Mouse (Mus musculus) left cerebral cortex, adult 18-20 months (tissue): ENCODE measurements around the gene Gm5862. TPM values are rescaled to one million over a fixed set of nuclear protein-coding genes. Genes with fewer than 3 reads are reported as not detected.
A peak's percentile ranks its signal among the peaks of the same experiment; 100 is the strongest.
"Not testable (repeated sequence)": the region's sequence is repeated elsewhere in the genome, so short reads cannot be mapped to it uniquely, and the experiment has no call there.

Source experiments
- DNase-seq, 2 experiments: peaks; one replicate each; pipeline ENCODE4 v3.0.0; 2021 to 2022; ENCODE audit warnings: low spot score in 2 of 2, mixed read lengths in 1 of 2
- long read RNA-seq, 2 experiments: library from polyadenylated mRNA; stranded (forward); transcript quantifications; one replicate each; pipeline ENCODE4 v2.0.0; 2021
- total RNA-seq, 2 experiments: library from RNA; stranded (reverse); gene quantifications; 2 replicates each; pipeline ENCODE4 v1.2.3; 2021

Gm5862 gene
- total RNA-seq, result not detected
- long read RNA-seq, experiment 1, result 0 reads
- long read RNA-seq, experiment 2, result 0 reads

DNA sequence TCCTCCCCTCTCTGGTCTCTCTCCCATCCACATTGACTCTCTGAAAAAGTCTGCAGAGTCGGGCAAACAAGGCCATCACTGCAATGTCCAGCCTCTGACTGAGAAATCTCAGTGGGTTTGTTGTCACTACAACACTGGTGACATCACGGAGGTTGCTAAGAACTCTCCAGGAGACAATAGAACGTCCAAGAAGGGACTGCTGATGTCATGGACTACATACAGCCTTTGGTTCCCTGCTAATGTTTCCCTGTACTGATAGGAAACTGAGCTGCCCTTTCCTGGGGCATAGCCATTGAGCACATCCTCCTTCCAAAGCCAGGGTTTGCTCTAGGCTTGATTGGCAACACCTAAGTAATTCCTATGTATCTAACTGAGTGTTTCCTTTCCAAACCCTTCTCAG, at the start of gene Gm5862:
Gene Gm5862 (minus strand): TSS at position 101 of the 400 bp plus-strand sequence.
- not testable (repeated sequence) for DNase-seq

DNA sequence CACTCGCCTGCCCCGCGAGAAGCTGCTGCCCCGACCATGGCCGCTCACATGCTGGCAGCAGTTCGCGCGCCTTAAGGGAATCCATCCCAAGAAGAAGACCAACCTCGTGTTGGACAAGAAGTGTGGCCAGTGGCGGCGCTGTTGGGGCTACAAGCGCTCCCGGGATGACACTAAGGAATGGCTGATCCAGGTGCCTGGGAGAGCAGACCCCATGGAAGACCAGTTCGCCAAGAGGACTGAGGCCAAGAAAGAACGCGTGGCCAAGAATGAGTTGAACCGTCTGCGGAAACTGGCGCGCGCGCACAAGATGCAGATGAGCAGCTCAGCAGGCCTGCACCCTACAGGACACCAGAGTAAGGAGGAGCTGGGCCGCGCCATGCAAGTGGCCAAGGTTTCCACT, 48.0 kb upstream of the Gm5862 start:
- no peak for DNase-seq

DNA sequence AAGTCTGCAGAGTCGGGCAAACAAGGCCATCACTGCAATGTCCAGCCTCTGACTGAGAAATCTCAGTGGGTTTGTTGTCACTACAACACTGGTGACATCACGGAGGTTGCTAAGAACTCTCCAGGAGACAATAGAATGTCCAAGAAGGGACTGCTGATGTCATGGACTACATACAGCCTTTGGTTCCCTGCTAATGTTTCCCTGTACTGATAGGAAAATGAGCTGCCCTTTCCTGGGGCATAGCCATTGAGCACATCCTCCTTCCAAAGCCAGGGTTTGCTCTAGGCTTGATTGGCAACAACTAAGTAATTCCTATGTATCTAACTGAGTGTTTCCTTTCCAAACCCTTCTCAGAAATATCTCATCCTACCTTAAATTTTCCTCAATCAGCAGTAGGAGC, 35.8 kb upstream of the Gm5862 start, which contains the start of gene Gm7347:
Gene Gm7347 (minus strand): TSS at position 101 of the 400 bp plus-strand sequence.
- DNase-seq, result not testable (repeated sequence)

DNA sequence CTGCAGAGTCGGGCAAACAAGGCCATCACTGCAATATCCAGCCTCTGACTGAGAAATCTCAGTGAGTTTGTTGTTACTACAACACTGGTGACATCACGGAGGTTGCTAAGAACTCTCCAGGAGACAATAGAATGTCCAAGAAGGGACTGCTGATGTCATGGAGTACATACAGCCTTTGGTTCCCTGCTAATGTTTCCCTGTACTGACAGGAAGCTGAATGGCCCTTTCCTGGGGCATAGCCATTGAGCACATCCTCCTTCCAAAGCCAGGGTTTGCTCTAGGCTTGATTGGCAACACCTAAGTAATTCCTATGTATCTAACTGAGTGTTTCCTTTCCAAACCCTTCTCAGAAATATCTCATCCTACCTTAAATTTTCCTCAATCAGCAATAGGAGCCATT, 16.7 kb upstream of the Gm5862 start, which contains the start of gene Speer4a:
Gene Speer4a (minus strand): TSS at position 101 of the 400 bp plus-strand sequence.
- not testable (repeated sequence) for DNase-seq

DNA sequence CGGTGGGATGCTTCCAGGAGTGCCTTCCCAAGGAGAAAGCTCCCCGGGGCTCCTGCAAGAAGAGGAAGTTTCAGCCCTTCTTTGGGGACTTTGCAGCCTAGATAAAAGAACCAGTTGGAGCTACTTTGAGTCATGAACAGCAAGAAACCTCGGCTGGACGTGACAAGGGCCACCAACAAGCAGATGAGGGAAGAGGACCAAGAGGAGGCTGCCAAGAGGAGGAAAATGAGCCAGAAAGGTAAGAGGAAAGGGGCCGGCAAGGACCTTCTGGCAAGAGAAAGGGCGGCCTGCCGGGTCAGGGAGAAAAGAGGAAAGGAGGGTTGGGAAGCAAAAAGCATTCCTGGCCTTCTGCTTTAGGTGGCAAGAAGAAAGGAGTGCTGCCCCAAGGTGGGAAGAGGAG, 15.0 kb downstream of the Gm5862 start:
- not testable (repeated sequence) for DNase-seq

DNA sequence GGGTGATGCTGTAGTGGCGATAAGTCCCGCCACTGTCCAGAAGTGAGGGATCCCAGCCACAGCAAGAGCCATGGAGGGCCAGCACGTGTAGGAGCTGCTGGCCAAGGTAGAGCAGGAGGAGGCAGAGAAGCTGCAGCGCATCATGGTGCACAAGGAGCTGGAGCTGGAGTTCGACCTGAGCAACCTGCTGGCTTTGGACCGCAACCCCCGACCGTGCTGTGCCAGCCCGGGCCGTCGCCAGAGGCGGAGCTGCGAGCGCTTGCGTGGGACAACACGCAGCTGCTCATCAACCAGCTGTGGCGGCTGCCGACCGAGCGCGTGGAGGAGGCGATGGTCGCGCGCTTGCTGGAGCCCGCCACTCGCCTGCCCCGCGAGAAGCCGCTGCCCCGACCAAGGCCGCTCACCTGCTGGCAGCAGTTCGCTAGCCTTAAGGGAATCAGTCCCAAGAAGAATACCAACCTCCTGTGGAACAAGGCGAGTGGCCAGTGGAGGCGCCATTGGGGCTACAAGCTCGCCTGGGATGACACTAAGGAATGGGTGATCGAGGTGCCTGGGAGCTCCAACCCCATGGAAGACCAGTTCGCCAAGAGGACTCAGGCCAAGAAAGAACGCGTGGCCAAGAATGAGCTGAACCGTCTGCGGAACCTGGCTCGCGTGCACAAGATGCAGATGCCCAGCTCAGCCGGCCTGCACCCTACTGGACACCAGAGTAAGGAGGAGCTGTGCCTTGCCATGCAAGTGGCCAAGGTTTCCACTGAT, 15.6 kb downstream of the Gm5862 start:
- DNase-seq, result peak; percentile 7

DNA sequence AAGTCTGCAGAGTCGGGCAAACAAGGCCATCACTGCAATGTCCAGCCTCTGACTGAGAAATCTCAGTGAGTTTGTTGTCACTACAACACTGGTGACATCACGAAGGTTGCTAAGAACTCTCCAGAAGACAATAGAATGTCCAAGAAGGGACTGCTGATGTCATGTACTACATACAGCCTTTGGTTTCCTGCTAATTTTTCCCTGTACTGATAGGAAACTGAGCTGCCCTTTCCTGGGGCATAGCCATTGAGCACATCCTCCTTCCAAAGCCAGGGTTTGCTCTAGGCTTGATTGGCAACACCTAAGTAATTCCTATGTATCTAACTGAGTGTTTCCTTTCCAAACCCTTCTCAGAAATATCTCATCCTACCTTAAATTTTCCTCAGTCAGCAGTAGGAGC, 18.0 kb downstream of the Gm5862 start, which contains the start of gene Gm1979:
Gene Gm1979 (minus strand): TSS at position 101 of the 400 bp plus-strand sequence.
- DNase-seq, result not testable (repeated sequence)

DNA sequence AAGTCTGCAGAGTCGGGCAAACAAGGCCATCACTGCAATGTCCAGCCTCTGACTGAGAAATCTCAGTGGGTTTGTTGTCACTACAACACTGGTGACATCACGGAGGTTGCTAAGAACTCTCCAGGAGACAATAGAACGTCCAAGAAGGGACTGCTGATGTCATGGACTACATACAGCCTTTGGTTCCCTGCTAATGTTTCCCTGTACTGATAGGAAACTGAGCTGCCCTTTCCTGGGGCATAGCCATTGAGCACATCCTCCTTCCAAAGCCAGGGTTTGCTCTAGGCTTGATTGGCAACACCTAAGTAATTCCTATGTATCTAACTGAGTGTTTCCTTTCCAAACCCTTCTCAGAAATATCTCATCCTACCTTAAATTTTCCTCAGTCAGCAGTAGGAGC, 34.2 kb downstream of the Gm5862 start, which contains the start of gene Gm21698:
Gene Gm21698 (minus strand): TSS at position 101 of the 400 bp plus-strand sequence.
- not testable (repeated sequence) for DNase-seq

DNA sequence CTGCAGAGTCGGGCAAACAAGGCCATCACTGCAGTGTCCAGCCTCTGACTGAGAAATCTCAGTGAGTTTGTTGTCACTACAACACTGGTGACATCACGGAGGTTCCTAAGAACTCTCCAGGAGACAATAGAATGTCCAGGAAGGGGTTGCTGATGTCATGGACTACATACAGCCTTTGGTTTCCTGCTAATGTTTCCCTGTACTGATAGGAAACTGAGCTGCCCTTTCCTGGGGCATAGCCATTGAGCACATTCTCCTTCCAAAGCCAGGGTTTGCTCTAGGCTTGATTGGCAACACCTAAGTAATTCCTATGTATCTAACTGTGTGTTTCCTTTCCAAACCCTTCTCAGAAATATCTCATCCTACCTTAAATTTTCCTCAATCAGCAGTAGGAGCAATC, 50.2 kb downstream of the Gm5862 start, which contains the start of gene Gm21680:
Gene Gm21680 (minus strand): TSS at position 101 of the 400 bp plus-strand sequence.
- not testable (repeated sequence) for DNase-seq

Other genes with a start within 250 kb of the Gm5862 start
- gene Gm21663, start 80.5 kb downstream of the Gm5862 start, total RNA-seq, result not detected
- gene Gm21671, start 68.5 kb downstream of the Gm5862 start, total RNA-seq, result not detected
- gene Gm21680, start 50.3 kb downstream of the Gm5862 start, total RNA-seq, result not detected
- gene Gm21698, start 34.3 kb downstream of the Gm5862 start, total RNA-seq, result not detected
- gene Gm1979, start 18.1 kb downstream of the Gm5862 start, total RNA-seq, result not detected
- not detected for gene Speer4a, start 16.6 kb upstream of the Gm5862 start, total RNA-seq
- not detected for gene Gm7347, start 35.7 kb upstream of the Gm5862 start, total RNA-seq
- gene Gm10471, start 66.4 kb upstream of the Gm5862 start, total RNA-seq, result not detected
- not detected for gene 5031410I06Rik, start 82.4 kb upstream of the Gm5862 start, total RNA-seq
- gene Gm10220, start 98.5 kb upstream of the Gm5862 start, total RNA-seq, result not detected
- gene Gm7361, start 234.8 kb upstream of the Gm5862 start, total RNA-seq, result not detected